In genomic region chr4:75423296-75423695, GRCm38 (mm10) we compare ENCODE assay signal across 27 mouse cellular contexts.
"Had no signal": no experiment of that assay in that cellular context is flagged by ENCODE, and none has a peak within 500 bp of the region (broad histone marks: within the 10 kb centered on the region; RNA-seq: fewer than 3 reads in every experiment).

No protein-coding gene starts in this region.

- H3K27ac ChIP-seq: embryonic facial prominence, embryonic 10.5 days; embryonic facial prominence, embryonic 12.5 days; embryonic facial prominence, embryonic 13.5 days; embryonic facial prominence, embryonic 15.5 days; forebrain, embryonic 10.5 days; forebrain, embryonic 12.5 days; forebrain, embryonic 13.5 days; forebrain, embryonic 15.5 days; gastrocnemius, adult 2 months; heart, adult 2 months; heart, embryonic 10.5 days had no signal

- H3K9me3 ChIP-seq: embryonic facial prominence, embryonic 10.5 days; embryonic facial prominence, embryonic 12.5 days; embryonic facial prominence, embryonic 13.5 days; embryonic facial prominence, embryonic 15.5 days; forebrain, embryonic 10.5 days; forebrain, embryonic 12.5 days; forebrain, embryonic 13.5 days; forebrain, embryonic 15.5 days; heart, embryonic 10.5 days had no signal

- H3K4me3 ChIP-seq: embryonic facial prominence, embryonic 10.5 days; embryonic facial prominence, embryonic 12.5 days; embryonic facial prominence, embryonic 13.5 days; embryonic facial prominence, embryonic 15.5 days; erythroblast, embryonic 14.5 days; forebrain, embryonic 10.5 days; forebrain, embryonic 12.5 days; forebrain, embryonic 13.5 days; forebrain, embryonic 15.5 days; gastrocnemius, adult 2 months; heart, adult 2 months; heart, embryonic 10.5 days had no signal

- H3K36me3 ChIP-seq: embryonic facial prominence, embryonic 10.5 days; embryonic facial prominence, embryonic 12.5 days; embryonic facial prominence, embryonic 13.5 days; embryonic facial prominence, embryonic 15.5 days; forebrain, embryonic 10.5 days; forebrain, embryonic 12.5 days; forebrain, embryonic 15.5 days; heart, embryonic 10.5 days had no signal

- H3K9ac ChIP-seq: embryonic facial prominence, embryonic 12.5 days; embryonic facial prominence, embryonic 13.5 days; embryonic facial prominence, embryonic 15.5 days; forebrain, embryonic 12.5 days; forebrain, embryonic 13.5 days; forebrain, embryonic 15.5 days; forebrain, postnatal 0 days had no signal

- ATAC-seq: forebrain, embryonic 13.5 days; forebrain, embryonic 14.5 days; forebrain, embryonic 15.5 days; forebrain, embryonic 16.5 days; forebrain, postnatal 0 days had no signal

- H3K4me1 ChIP-seq: embryonic facial prominence, embryonic 10.5 days; embryonic facial prominence, embryonic 12.5 days; embryonic facial prominence, embryonic 13.5 days; embryonic facial prominence, embryonic 15.5 days; forebrain, embryonic 10.5 days; forebrain, embryonic 12.5 days; forebrain, embryonic 13.5 days; forebrain, embryonic 15.5 days; heart, embryonic 10.5 days had no signal

- DNase-seq: cerebellum, adult 9-11 months; cerebellum, postnatal 10 days; cerebellum, postnatal 14 days; cerebellum, postnatal 25 days; cerebellum, postnatal 36 days; embryo, embryonic 11 days; forebrain, postnatal 0 days; gastrocnemius, adult 2 months; gastrocnemius, postnatal 10 days; gastrocnemius, postnatal 14 days; gastrocnemius, postnatal 25 days; gastrocnemius, postnatal 36 days; heart, adult 11 months; heart, adult 18-20 months; heart, adult 2 months had no signal
